In genomic region chr5:117164516-117164915, GRCm38 (mm10) we compare ENCODE assay signal across 19 mouse cellular contexts. TPM values are rescaled to one million over a fixed set of nuclear protein-coding genes. Genes with fewer than 3 reads are reported as not detected.
A peak's percentile ranks its signal among the peaks of the same experiment; 100 is the strongest.
DNase-seq lines count a peak whose midpoint lies in the region; ATAC-seq and TF ChIP-seq lines count a peak whose summit lies in the region.
"Had no signal": no experiment of that assay in that cellular context is flagged by ENCODE, and none has a peak within 500 bp of the region (broad histone marks: within the 10 kb centered on the region; RNA-seq: fewer than 3 reads in every experiment).

No protein-coding gene starts in this region.

- no peak for TF ChIP-seq CTCF in cerebellum, adult 2 months (IDR thresholded peaks at IDR 0.05; ENCODE audit: borderline replicate concordance, insufficient read depth, low read depth, low read length)
- TF ChIP-seq CTCF in bone marrow macrophage, adult 2 months (IDR thresholded peaks at IDR 0.05; ENCODE audit: low read depth, low read length), result no peak

- peaks cover 49% of the 10 kb centered on the region for H3K4me1 ChIP-seq in cerebellum, adult 2 months (ENCODE audit: control insufficient read depth, insufficient read depth, low read length)
- H3K4me1 ChIP-seq in intestine, embryonic 16.5 days (ENCODE audit: control insufficient read depth, insufficient read depth, low read length), result peaks cover 10% of the 10 kb centered on the region
- peaks cover 11% of the 10 kb centered on the region; the same call in 1 of the 2 replicates for H3K4me1 ChIP-seq in intestine, embryonic 15.5 days (replicated peaks)
- peaks cover 43% of the 10 kb centered on the region for H3K4me1 ChIP-seq in bone marrow macrophage, adult 2 months (ENCODE audit: control insufficient read depth, insufficient read depth, low read length)
- H3K4me1 ChIP-seq: forebrain, embryonic 12.5 days; hindbrain, embryonic 13.5 days had no signal

- no peaks in the 10 kb centered on the region for H3K9me3 ChIP-seq in intestine, embryonic 16.5 days (ENCODE audit: control insufficient read depth, low read length)
- no peaks in the 10 kb centered on the region for H3K9me3 ChIP-seq in intestine, embryonic 15.5 days
- H3K9me3 ChIP-seq: forebrain, embryonic 12.5 days; hindbrain, embryonic 13.5 days; liver, embryonic 15.5 days; midbrain, embryonic 10.5 days had no signal

- peak; percentile 56 to 65 for DNase-seq in cerebellum, adult 2 months
- no peak for DNase-seq in adrenal gland, postnatal 4 days (ENCODE audit: low spot score in 2 of 2)
- DNase-seq in thymus, postnatal 10 days (ENCODE audit: low spot score in 2 of 2), result no peak
- DNase-seq: adrenal gland, adult 2 months; B cell, adult 2 months; gastrocnemius, postnatal 25 days; right cerebral cortex, postnatal 4 days; thymus, adult 2 months had no signal

- whole genome bisulfite sequencing in cerebellum, adult 2 months, result 26% methylated on average over 5 of the region's 5 CpGs
- WGBS in intestine, embryonic 16.5 days, result 72% methylated on average over 5 of the region's 5 CpGs
- WGBS in intestine, embryonic 15.5 days, result 95% methylated on average over 5 of the region's 5 CpGs
- 33% methylated on average over 5 of the region's 5 CpGs for WGBS in macrophage (ENCODE audit: missing documents)

- H3K79me2 ChIP-seq in macrophage (ENCODE audit: inconsistent target), result peaks cover 98% of the 10 kb centered on the region

- H3K27ac ChIP-seq in cerebellum, adult 2 months (ENCODE audit: insufficient read depth, low read length), result peak overlapping the region; percentile 54
- no peak overlapping the region for H3K27ac ChIP-seq in intestine, embryonic 16.5 days (ENCODE audit: low read length)
- no peak overlapping the region for H3K27ac ChIP-seq in intestine, embryonic 15.5 days
- peak overlapping the region; percentile 59 for H3K27ac ChIP-seq in bone marrow macrophage, adult 2 months (ENCODE audit: insufficient read depth, low read depth, low read length)
- H3K27ac ChIP-seq in macrophage, result peak overlapping the region; percentile 19; the same call in 1 of the 2 replicates
- H3K27ac ChIP-seq: forebrain, embryonic 12.5 days; hindbrain, embryonic 13.5 days; liver, embryonic 15.5 days; midbrain, embryonic 10.5 days had no signal

- H3K4me2 ChIP-seq in intestine, embryonic 16.5 days (ENCODE audit: low read depth, low read length), result no peak overlapping the region
- H3K4me2 ChIP-seq in intestine, embryonic 15.5 days (replicated peaks), result no peak overlapping the region
- H3K4me2 ChIP-seq: forebrain, embryonic 12.5 days; heart, embryonic 11.5 days; hindbrain, embryonic 13.5 days; liver, embryonic 15.5 days had no signal

- no peak for ATAC-seq in cerebellum, adult (ENCODE audit: insufficient number of reproducible peaks, low FRiP score, low TSS enrichment)
- peak; percentile 67 for ATAC-seq in intestine, embryonic 16.5 days
- no peak for ATAC-seq in intestine, embryonic 15.5 days
- ATAC-seq: inflammation-experienced regulatory T-cells, adult 6 months had no signal

- H3K27me3 ChIP-seq in cerebellum, adult 2 months (ENCODE audit: control insufficient read depth, insufficient read depth, low read length), result no peaks in the 10 kb centered on the region
- no peaks in the 10 kb centered on the region for H3K27me3 ChIP-seq in intestine, embryonic 16.5 days (replicated peaks; ENCODE audit: control insufficient read depth, insufficient read depth, low read length)
- no peaks in the 10 kb centered on the region for H3K27me3 ChIP-seq in intestine, embryonic 15.5 days (replicated peaks)
- H3K27me3 ChIP-seq: forebrain, embryonic 12.5 days; hindbrain, embryonic 13.5 days; liver, embryonic 15.5 days had no signal

- H3K36me3 ChIP-seq in intestine, embryonic 16.5 days (ENCODE audit: control insufficient read depth, insufficient read depth, low read length), result no peaks in the 10 kb centered on the region
- H3K36me3 ChIP-seq in intestine, embryonic 15.5 days, result peaks cover 2% of the 10 kb centered on the region; the same call in 1 of the 2 replicates
- H3K36me3 ChIP-seq in macrophage (ENCODE audit: inconsistent target), result peaks cover 38% of the 10 kb centered on the region
- H3K36me3 ChIP-seq: forebrain, embryonic 12.5 days; hindbrain, embryonic 13.5 days; midbrain, embryonic 10.5 days had no signal

- H3K9ac ChIP-seq in intestine, embryonic 16.5 days (ENCODE audit: low read depth, low read length), result no peak overlapping the region
- H3K9ac ChIP-seq in intestine, embryonic 15.5 days, result no peak overlapping the region
- H3K9ac ChIP-seq: forebrain, embryonic 12.5 days; hindbrain, embryonic 13.5 days; liver, embryonic 15.5 days had no signal

- TF ChIP-seq POLR2A in cerebellum, adult 2 months (IDR thresholded peaks at IDR 0.05; ENCODE audit: borderline replicate concordance, insufficient read depth, low read length), result no peak
- TF ChIP-seq POLR2A in bone marrow macrophage, adult 2 months (IDR thresholded peaks at IDR 0.05; ENCODE audit: borderline replicate concordance, low read depth, low read length), result no peak

- no peak overlapping the region for H3K4me3 ChIP-seq in cerebellum, adult 2 months (replicated peaks; ENCODE audit: insufficient read depth, low read depth, low read length)
- no peak overlapping the region for H3K4me3 ChIP-seq in intestine, embryonic 16.5 days (ENCODE audit: low read length)
- H3K4me3 ChIP-seq in intestine, embryonic 15.5 days (replicated peaks), result no peak overlapping the region
- no peak overlapping the region for H3K4me3 ChIP-seq in bone marrow macrophage, adult 2 months (ENCODE audit: insufficient read depth, low read length)
- H3K4me3 ChIP-seq in macrophage (ENCODE audit: inconsistent target), result no peak overlapping the region
- H3K4me3 ChIP-seq: forebrain, embryonic 12.5 days; hindbrain, embryonic 13.5 days; liver, embryonic 15.5 days; midbrain, embryonic 10.5 days had no signal

RNA-seq across cellular contexts. Expression of gene Taok3, which starts 44.6 kb away (rescaled TPM):
- polyA plus RNA-seq in cerebellum, adult 2 months (2012; rRNA removed), result 43.6 and 47.0 TPM in 2 replicates
- polyA plus RNA-seq in intestine, embryonic 16.5 days (2015; fragmentation: Nextera tagmentation; extraction: Ambion mirVana), result 51.5 and 53.7 TPM in 2 replicates
- polyA plus RNA-seq in intestine, embryonic 15.5 days (2015; fragmentation: Nextera tagmentation; extraction: Ambion mirVana), result 44.9 and 45.0 TPM in 2 replicates
- 110 and 112 TPM in 2 replicates for polyA plus RNA-seq in bone marrow macrophage, adult 2 months (2012; ENCODE audit: insufficient read depth, insufficient read length, missing spikeins)
- total RNA-seq in macrophage (2018; cell fraction: chromatin; rRNA removed), result 100 to 1,000 TPM in 24 of 26 experiments, 10 to 100 TPM in 2; 88.3 to 515 (median 403) TPM
- 100 to 1,000 TPM in 23 of 26 experiments, 10 to 100 TPM in 3; 69.6 to 129 (median 112) TPM for total RNA-seq in macrophage (2018; cell fraction: cytosol; rRNA removed)
- 100 to 1,000 TPM in 24 of 26 experiments, 10 to 100 TPM in 2; 72.7 to 300 (median 200) TPM for total RNA-seq in macrophage (2018; cell fraction: nucleus; rRNA removed)
- polyA plus RNA-seq in macrophage (2018), result 77.8 to 173 TPM (median 90.5 TPM) in 3 replicates
- 10 to 100 TPM; 39.3 to 39.5 TPM for total RNA-seq in adrenal gland, postnatal 4 days (2021)

RNA-seq across cellular contexts. Expression of gene Suds3, which starts 48.6 kb away (rescaled TPM):
- 119 and 127 TPM in 2 replicates for polyA plus RNA-seq in cerebellum, adult 2 months (2012; rRNA removed)
- polyA plus RNA-seq in intestine, embryonic 16.5 days (2015; fragmentation: Nextera tagmentation; extraction: Ambion mirVana), result 20.9 and 53.6 TPM in 2 replicates
- polyA plus RNA-seq in intestine, embryonic 15.5 days (2015; fragmentation: Nextera tagmentation; extraction: Ambion mirVana), result 72.7 and 73.7 TPM in 2 replicates
- 50.7 and 51.4 TPM in 2 replicates for polyA plus RNA-seq in bone marrow macrophage, adult 2 months (2012; ENCODE audit: insufficient read depth, insufficient read length, missing spikeins)
- total RNA-seq in macrophage (2018; cell fraction: chromatin; rRNA removed), result 100 to 1,000 TPM in 1 of 26 experiments, 10 to 100 TPM in 25; 16.4 to 115 (median 53.8) TPM
- 10 to 100 TPM; 33.5 to 56.0 (median 44.2) TPM for total RNA-seq in macrophage (2018; cell fraction: cytosol; rRNA removed)
- 10 to 100 TPM; 19.6 to 83.1 (median 39.0) TPM for total RNA-seq in macrophage (2018; cell fraction: nucleus; rRNA removed)
- 50.8 to 76.9 TPM (median 59.2 TPM) in 3 replicates for polyA plus RNA-seq in macrophage (2018)
- total RNA-seq in adrenal gland, postnatal 4 days (2021), result 100 to 1,000 TPM in 1 of 2 experiments, 10 to 100 TPM in 1; 97.0 to 108 TPM

Comparison
In these comparisons a context has a peak if more than half of its experiments do, and no peak if none do; other contexts are left out.
1. DNase-seq: peak in cerebellum, adult 2 months (2 of 2); none in adrenal gland, postnatal 4 days (0 of 2) and thymus, postnatal 10 days (0 of 2).
2. H3K27ac ChIP-seq: peak in cerebellum, adult 2 months (single experiment), bone marrow macrophage, adult 2 months (single experiment) and macrophage (single experiment); none in intestine, embryonic 16.5 days (single experiment) and intestine, embryonic 15.5 days (single experiment).